Mouse (Mus musculus): Measurements from ENCODE around the gene Timp4. TPM values are rescaled to one million over a fixed set of nuclear protein-coding genes. Genes with fewer than 3 reads are reported as not detected.

Gene Timp4
- total and polyA plus RNA-seq, 3 experiments = not detected

DNA sequence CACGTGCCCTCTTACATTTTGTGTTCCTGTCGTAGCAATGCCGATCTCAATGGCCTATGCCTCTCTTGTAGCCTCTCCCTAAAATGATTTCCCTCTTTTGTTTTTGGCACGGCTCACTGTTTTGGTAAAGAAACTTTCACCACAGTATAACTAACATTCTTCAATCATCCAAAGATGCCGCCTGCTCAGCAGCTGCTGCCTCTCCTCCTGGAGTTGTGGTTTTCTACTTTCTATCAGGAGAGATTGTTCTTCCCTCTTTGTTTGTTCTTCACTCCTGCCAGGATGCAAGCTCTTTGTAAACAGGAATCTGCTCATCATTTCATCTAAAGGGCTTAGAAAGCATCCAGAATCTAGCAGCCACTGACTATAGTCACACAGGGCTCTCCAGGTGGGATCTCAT, 14.8 kb upstream of the Timp4 start:
- H3K4me1 ChIP-seq (ENCODE audit: control insufficient read depth in 1 of 2, insufficient read depth in 2 of 2, low read length in 2 of 2) = no peaks in the 10 kb centered on the region
- H3K79me2 ChIP-seq (ENCODE audit: control insufficient read depth, insufficient read depth, low read length, poor library complexity) = no peaks in the 10 kb centered on the region
- no peak overlapping the region for H3K27ac ChIP-seq (ENCODE audit: control insufficient read depth, low read depth, low read length)
- H3K36me3 ChIP-seq (ENCODE audit: control insufficient read depth in 1 of 2, insufficient read depth in 2 of 2, low read length in 2 of 2) = no peaks in the 10 kb centered on the region
- DNase-seq (ENCODE audit: low read depth, low spot score) = no peak
- no peak for TF ChIP-seq POLR2A (IDR thresholded peaks at IDR 0.05; ENCODE audit: control insufficient read depth in 1 of 2, insufficient read depth in 1 of 2, low read depth in 1 of 2, low read length in 2 of 2, poor library complexity in 1 of 2)
- H3K9ac ChIP-seq (ENCODE audit: control insufficient read depth, low read depth, low read length, poor library complexity, severe bottlenecking) = no peak overlapping the region
- no peaks in the 10 kb centered on the region; a peak in 1 of 4 replicates for H3K27me3 ChIP-seq (ENCODE audit: control insufficient read depth in 1 of 2, insufficient read depth in 2 of 2, low read length in 2 of 2)
- H3K9me3 ChIP-seq (replicated peaks; ENCODE audit: insufficient read depth, low read length) = no peaks in the 10 kb centered on the region
- H3K4me3 ChIP-seq (ENCODE audit: control insufficient read depth in 1 of 2, insufficient read depth in 1 of 2, low read depth in 2 of 2, low read length in 2 of 2) = no peak overlapping the region

DNA sequence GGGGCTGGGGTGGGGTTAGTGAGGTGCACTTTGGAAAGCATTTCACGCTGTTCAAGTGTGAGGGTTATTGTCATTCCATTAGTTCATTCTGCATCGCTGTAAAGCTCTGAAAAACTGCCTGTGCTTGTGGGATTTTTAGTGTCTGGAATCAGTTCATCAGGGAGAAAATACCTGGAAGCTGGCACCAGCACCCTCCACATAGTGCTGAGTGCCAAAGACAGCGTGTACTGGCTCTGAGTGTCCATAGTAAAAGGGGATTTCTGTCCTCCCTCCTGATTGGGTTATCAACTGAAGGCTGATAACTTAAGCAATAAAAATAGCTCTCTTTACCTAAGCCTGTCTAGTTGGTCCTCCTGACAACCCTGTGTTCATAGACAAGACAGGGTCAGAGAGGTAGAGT, 8.5 kb upstream of the Timp4 start:
- Histone ChIP-seq H3K27me3 (ENCODE audit: control insufficient read depth in 1 of 2, insufficient read depth in 2 of 2, low read length in 2 of 2) (peaks cover 0 to 3% of the 10 kb centered on the region in 2 experiments; a peak in 3 of 4 replicates), H3K4me1 (ENCODE audit: control insufficient read depth in 1 of 2, insufficient read depth in 2 of 2, low read length in 2 of 2) (no peaks in the 10 kb centered on the region), H3K9ac (ENCODE audit: control insufficient read depth, low read depth, low read length, poor library complexity, severe bottlenecking) (no peak overlapping the region), H3K27ac (ENCODE audit: control insufficient read depth, low read depth, low read length) (no peak overlapping the region), H3K79me2 (ENCODE audit: control insufficient read depth, insufficient read depth, low read length, poor library complexity) (no peaks in the 10 kb centered on the region), H3K9me3 (replicated peaks; ENCODE audit: insufficient read depth, low read length) (no peaks in the 10 kb centered on the region), H3K4me3 (ENCODE audit: control insufficient read depth in 1 of 2, insufficient read depth in 1 of 2, low read depth in 2 of 2, low read length in 2 of 2) (no peak overlapping the region), H3K36me3 (ENCODE audit: control insufficient read depth in 1 of 2, insufficient read depth in 2 of 2, low read length in 2 of 2) (no peaks in the 10 kb centered on the region)
- no peak for DNase-seq (ENCODE audit: low read depth, low spot score)
- TF ChIP-seq ZNF384 (IDR thresholded peaks at IDR 0.05; ENCODE audit: low read depth, low read length) (no peak), MYC (IDR thresholded peaks at IDR 0.05; ENCODE audit: low read depth, low read length) (no peak), POLR2A (IDR thresholded peaks at IDR 0.05; ENCODE audit: control insufficient read depth in 1 of 2, insufficient read depth in 1 of 2, low read depth in 1 of 2, low read length in 2 of 2, poor library complexity in 1 of 2) (no peak), POLR2AphosphoS2 (IDR thresholded peaks at IDR 0.05; ENCODE audit: low read length) (no peak)

DNA sequence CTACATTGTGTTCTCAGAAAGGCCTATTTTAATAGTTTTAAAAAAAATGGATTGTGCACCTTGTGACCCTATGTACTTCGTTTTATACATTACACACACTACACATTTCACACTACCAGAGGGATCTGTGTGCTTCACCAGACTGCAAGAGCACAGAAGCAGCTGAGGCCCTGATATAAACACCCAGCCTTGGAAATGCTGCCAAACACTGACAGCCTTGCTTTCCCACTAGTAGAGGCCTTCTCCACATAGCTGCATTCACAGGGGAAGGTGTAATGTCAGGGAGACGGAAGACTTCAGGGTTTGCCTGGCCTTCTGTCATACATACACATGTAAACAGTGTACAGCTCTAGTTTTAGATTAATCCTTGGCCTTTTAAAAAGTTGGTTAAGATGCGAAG, 3.2 kb upstream of the Timp4 start:
- Histone ChIP-seq H3K27me3 (ENCODE audit: control insufficient read depth in 1 of 2, insufficient read depth in 2 of 2, low read length in 2 of 2) (peaks cover 0 to 3% of the 10 kb centered on the region in 2 experiments), H3K4me1 (ENCODE audit: control insufficient read depth in 1 of 2, insufficient read depth in 2 of 2, low read length in 2 of 2) (no peaks in the 10 kb centered on the region), H3K9ac (ENCODE audit: control insufficient read depth, low read depth, low read length, poor library complexity, severe bottlenecking) (no peak overlapping the region), H3K9me3 (replicated peaks; ENCODE audit: insufficient read depth, low read length) (no peaks in the 10 kb centered on the region), H3K4me3 (ENCODE audit: control insufficient read depth in 1 of 2, insufficient read depth in 1 of 2, low read depth in 2 of 2, low read length in 2 of 2) (no peak overlapping the region), H3K36me3 (ENCODE audit: control insufficient read depth in 1 of 2, insufficient read depth in 2 of 2, low read length in 2 of 2) (no peaks in the 10 kb centered on the region), H3K27ac (ENCODE audit: control insufficient read depth, low read depth, low read length) (no peak overlapping the region), H3K79me2 (ENCODE audit: control insufficient read depth, insufficient read depth, low read length, poor library complexity) (no peaks in the 10 kb centered on the region)
- DNase-seq (ENCODE audit: low read depth, low spot score) = no peak
- TF ChIP-seq ELF1 (IDR thresholded peaks at IDR 0.05; ENCODE audit: low read depth, low read length) (no peak), JUND (IDR thresholded peaks at IDR 0.05; ENCODE audit: low read depth, low read length) (no peak), POLR2AphosphoS2 (IDR thresholded peaks at IDR 0.05; ENCODE audit: low read length) (no peak), TAL1 (IDR thresholded peaks at IDR 0.05; ENCODE audit: low read length) (no peak), MEF2A (IDR thresholded peaks at IDR 0.05; ENCODE audit: extremely low read depth, insufficient replicate concordance, low read depth, low read length, poor library complexity, severe bottlenecking) (no peak), TCF12 (IDR thresholded peaks at IDR 0.05; ENCODE audit: low read depth, low read length) (no peak), NRF1 (IDR thresholded peaks at IDR 0.05; ENCODE audit: insufficient read depth, low read depth, low read length, poor library complexity, severe bottlenecking) (no peak), CTCF (IDR thresholded peaks at IDR 0.05 in 2 of 3, conservative IDR thresholded peaks at IDR 0.05 in 1 of 3; ENCODE audit: control insufficient read depth in 1 of 3, insufficient read depth in 1 of 3, low read depth in 2 of 3, low read length in 3 of 3, poor library complexity in 1 of 3, severe bottlenecking in 1 of 3) (no peak), ZKSCAN1 (IDR thresholded peaks at IDR 0.05; ENCODE audit: low read depth, low read length) (no peak), MAFK (IDR thresholded peaks at IDR 0.05; ENCODE audit: borderline replicate concordance, low read depth, low read length) (no peak), RAD21 (IDR thresholded peaks at IDR 0.05; ENCODE audit: low read depth, low read length) (no peak), MYC (IDR thresholded peaks at IDR 0.05; ENCODE audit: low read depth, low read length) (no peak), UBTF (IDR thresholded peaks at IDR 0.05; ENCODE audit: borderline replicate concordance, insufficient read depth, low read depth, low read length) (no peak), SMC3 (IDR thresholded peaks at IDR 0.05; ENCODE audit: low read depth, low read length) (no peak), MXI1 (IDR thresholded peaks at IDR 0.05; ENCODE audit: low read depth, low read length) (no peak)

All from MEL (cell line).